Mouse (Mus musculus) CD4-positive, CD25-positive, alpha-beta regulatory T cell, adult 2 months (primary cell): ENCODE measurements around the gene Rbm4.

Source experiments
- DNase-seq: peaks from one replicate; pipeline ENCODE4 v3.0.0-alpha.2; 2012; ENCODE audit warnings: low read depth, low spot score

Rbm4 gene

GRCm38 (mm10) chr19:4741482-4741881, 52.2 kb downstream of the Rbm4 start:
- no peak for DNase-seq

- no peak for DNase-seq
These were observed 53.9 kb downstream of the Rbm4 start for GRCm38 (mm10) chr19:4739762-4740161.

- no peak for DNase-seq
These were observed 54.6 kb downstream of the Rbm4 start for GRCm38 (mm10) chr19:4739053-4739452.

GRCm38 (mm10) chr19:4737866-4738265, 55.8 kb downstream of the Rbm4 start:
- DNase-seq = no peak
